Mouse (Mus musculus) G1E (cell line): ENCODE measurements at regions not wholly inside any gene's neighbourhood (a gene's known extent, or its start where the extent isn't known, plus 50 kb on each side); places are given as distances from the start of the nearest gene placed in this dataset.

ENCODE experiments used
- ATAC-seq: 2 replicates; pipeline ENCODE4 v1.8.0; 2016; ENCODE audit warnings: mild to moderate bottlenecking; ENCODE audit not compliant: insufficient number of reproducible peaks, poor library complexity, low FRiP score, severe bottlenecking; ENCODE audit errors: extremely low read depth
- DNase-seq: peaks from one replicate; pipeline ENCODE4 v3.0.0; 2012; ENCODE audit warnings: low spot score
- H3K27me3 ChIP-seq: 2 replicates; pipeline ENCODE4 v1.6.1; 2012; ENCODE audit warnings: mild to moderate bottlenecking, low read length, inconsistent platforms; ENCODE audit not compliant: insufficient read depth
- H3K36me3 ChIP-seq: replicated peaks from 2 replicates; pipeline ENCODE3; 2012; ENCODE audit warnings: mild to moderate bottlenecking, inconsistent platforms
- H3K4me1 ChIP-seq: 2 replicates; pipeline ENCODE4 v1.6.1; 2012; ENCODE audit warnings: low read depth, low read length, inconsistent platforms, mixed read lengths; ENCODE audit not compliant: insufficient read depth
- H3K4me3 ChIP-seq: 2 replicates; pipeline ENCODE4 v1.5.1; 2012; ENCODE audit warnings: low read depth, mild to moderate bottlenecking, inconsistent platforms, low read length, moderate library complexity, mixed read lengths
- H3K9me3 ChIP-seq: replicated peaks from 2 replicates; pipeline ENCODE4 v1.6.1; 2012; ENCODE audit warnings: inconsistent platforms
- CTCF ChIP-seq: IDR thresholded peaks from 2 replicates; pipeline ENCODE4 v1.5.1; 2012; ENCODE audit warnings: low read depth, low read length, inconsistent platforms, mixed read lengths
- GATA1 ChIP-seq: IDR thresholded peaks from 2 replicates; pipeline ENCODE4 v1.6.1; 2012; ENCODE audit warnings: borderline replicate concordance, low read length, inconsistent platforms, mixed read lengths
- GATA2 ChIP-seq: IDR thresholded peaks from 2 replicates; pipeline ENCODE4 v1.6.1; 2012; ENCODE audit warnings: low read depth, low read length, inconsistent platforms, borderline replicate concordance
- POLR2AphosphoS5 ChIP-seq: IDR thresholded peaks from 2 replicates; pipeline ENCODE4 v1.6.1; 2012; ENCODE audit warnings: low read depth, low read length, inconsistent platforms; ENCODE audit not compliant: insufficient replicate concordance
- TAL1 ChIP-seq: conservative IDR thresholded peaks from 2 replicates; pipeline ENCODE4 v1.6.1; 2012; ENCODE audit warnings: low read depth, low read length, inconsistent platforms, mixed read lengths

- no peaks in the 10 kb centered on the region for H3K36me3 ChIP-seq
- no peak for TF ChIP-seq CTCF
- DNase-seq (no peak), ATAC-seq (no peak)
- no peaks in the 10 kb centered on the region for H3K4me1 ChIP-seq
- H3K9me3 ChIP-seq: no peaks in the 10 kb centered on the region
- no peaks in the 10 kb centered on the region for H3K27me3 ChIP-seq
- H3K4me3 ChIP-seq: no peak overlapping the region
Measured at GRCm38 (mm10) chr7:125254302-125254701, 190.2 kb upstream of the Kdm8 start.

GRCm38 (mm10) chr7:125259016-125259415 lies 185.5 kb upstream of the Kdm8 start:
- Histone ChIP-seq H3K27me3 (no peaks in the 10 kb centered on the region), H3K4me3 (no peak overlapping the region), H3K36me3 (no peaks in the 10 kb centered on the region), H3K4me1 (no peaks in the 10 kb centered on the region), H3K9me3 (no peaks in the 10 kb centered on the region)
- DNase-seq (no peak), ATAC-seq (no peak)
- TF ChIP-seq GATA1 (no peak), CTCF (no peak), POLR2AphosphoS5 (no peak), TAL1 (no peak), GATA2 (no peak)

GRCm38 (mm10) chr7:125262133-125262532 lies 182.3 kb upstream of the Kdm8 start:
- H3K36me3 ChIP-seq: no peaks in the 10 kb centered on the region
- no peaks in the 10 kb centered on the region for H3K9me3 ChIP-seq
- H3K27me3 ChIP-seq: no peaks in the 10 kb centered on the region
- H3K4me1 ChIP-seq: no peaks in the 10 kb centered on the region
- no peak for DNase-seq
- ATAC-seq: no peak
- TF ChIP-seq CTCF: no peak
- no peak for TF ChIP-seq GATA2
- no peak for TF ChIP-seq POLR2AphosphoS5
- TF ChIP-seq GATA1: no peak
- TF ChIP-seq TAL1: no peak
- H3K4me3 ChIP-seq: no peak overlapping the region

- no peak for TF ChIP-seq CTCF
- no peak for TF ChIP-seq TAL1
- TF ChIP-seq POLR2AphosphoS5: no peak
- TF ChIP-seq GATA1: no peak
- no peak for TF ChIP-seq GATA2
- H3K27me3 ChIP-seq: no peaks in the 10 kb centered on the region
- H3K4me3 ChIP-seq: no peak overlapping the region
- H3K4me1 ChIP-seq: no peaks in the 10 kb centered on the region
- ATAC-seq (no peak), DNase-seq (no peak)
- no peaks in the 10 kb centered on the region for H3K36me3 ChIP-seq
- no peaks in the 10 kb centered on the region for H3K9me3 ChIP-seq
Measured at GRCm38 (mm10) chr7:125262672-125263365, 181.7 kb upstream of the Kdm8 start.

GRCm38 (mm10) chr7:125263756-125264155 lies 180.7 kb upstream of the Kdm8 start:
- no peaks in the 10 kb centered on the region for H3K4me1 ChIP-seq
- H3K27me3 ChIP-seq: no peaks in the 10 kb centered on the region
- H3K4me3 ChIP-seq: no peak overlapping the region
- DNase-seq: no peak
- H3K9me3 ChIP-seq: no peaks in the 10 kb centered on the region
- no peaks in the 10 kb centered on the region for H3K36me3 ChIP-seq
- TF ChIP-seq GATA1 (no peak), POLR2AphosphoS5 (no peak)
- no peak for ATAC-seq

GRCm38 (mm10) chr7:125270711-125271110 lies 173.8 kb upstream of the Kdm8 start:
- no peaks in the 10 kb centered on the region for H3K9me3 ChIP-seq
- TF ChIP-seq CTCF (no peak), GATA1 (no peak), TAL1 (no peak), GATA2 (no peak), POLR2AphosphoS5 (no peak)

GRCm38 (mm10) chr7:125271356-125271755 lies 173.1 kb upstream of the Kdm8 start:
- ATAC-seq (no peak), DNase-seq (no peak)
- no peaks in the 10 kb centered on the region for H3K9me3 ChIP-seq
- no peak for TF ChIP-seq TAL1
- H3K4me3 ChIP-seq: no peak overlapping the region
- no peaks in the 10 kb centered on the region for H3K4me1 ChIP-seq
- no peaks in the 10 kb centered on the region for H3K27me3 ChIP-seq
- H3K36me3 ChIP-seq: no peaks in the 10 kb centered on the region

More at GRCm38 (mm10) chr7:125270711-125271110, 173.8 kb upstream of the Kdm8 start:
- ATAC-seq (no peak), DNase-seq (no peak)
- Histone ChIP-seq H3K27me3 (no peaks in the 10 kb centered on the region), H3K36me3 (no peaks in the 10 kb centered on the region), H3K4me1 (no peaks in the 10 kb centered on the region), H3K4me3 (no peak overlapping the region)
